Mouse (Mus musculus): Measurements from ENCODE around the gene Slc29a1.

Gene Slc29a1

DNA sequence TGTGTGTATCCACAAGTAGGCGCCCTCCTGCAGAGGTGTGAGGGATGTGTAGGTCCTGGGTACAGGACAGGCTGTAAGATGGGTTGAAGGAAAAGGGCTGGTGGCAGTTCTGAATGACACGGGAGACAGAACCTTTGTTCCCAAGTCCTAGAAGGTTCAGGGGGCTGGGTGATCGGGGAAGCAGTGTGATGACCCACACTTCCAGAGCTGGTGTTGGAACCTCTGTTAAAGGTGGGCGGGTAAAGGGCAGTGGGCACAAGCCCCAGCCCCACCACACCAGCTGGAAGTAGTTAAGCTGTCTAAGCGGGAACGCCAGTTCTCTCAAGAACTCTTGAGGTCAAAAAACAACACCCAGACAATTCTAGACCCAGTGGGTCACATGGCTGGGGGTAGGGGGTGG lies 9.0 kb downstream of the Slc29a1 start:
- DNase-seq (ENCODE audit: low read depth, low spot score): no peak

- no peak for DNase-seq (ENCODE audit: low read depth, low spot score)
Observed at GRCm38 (mm10) chr17:45589844-45590243, 9.6 kb downstream of the Slc29a1 start.

DNA sequence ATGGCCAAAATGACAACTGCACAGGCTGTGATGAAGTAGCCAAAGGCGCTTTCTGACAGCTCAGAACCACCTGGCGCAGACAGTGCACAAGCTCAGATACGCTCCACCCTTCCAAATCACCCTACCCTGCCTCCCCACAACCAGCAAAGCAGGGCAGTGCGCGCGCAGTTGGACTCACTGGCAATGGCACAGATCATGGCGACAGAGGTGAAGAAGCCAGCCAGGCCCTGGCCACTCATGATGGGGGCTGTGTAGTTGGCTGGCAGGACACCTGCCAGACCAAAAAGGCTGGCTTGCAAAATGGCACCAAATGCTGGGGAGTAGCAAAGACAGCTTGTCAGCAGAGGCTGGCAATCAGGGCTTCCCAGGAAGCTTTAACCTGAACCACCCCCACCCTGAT lies 10.2 kb downstream of the Slc29a1 start:
- no peak for DNase-seq (ENCODE audit: low read depth, low spot score)

GRCm38 (mm10) chr17:45588370-45588769 lies 11.0 kb downstream of the Slc29a1 start:
- DNase-seq (ENCODE audit: low read depth, low spot score): no peak

DNA sequence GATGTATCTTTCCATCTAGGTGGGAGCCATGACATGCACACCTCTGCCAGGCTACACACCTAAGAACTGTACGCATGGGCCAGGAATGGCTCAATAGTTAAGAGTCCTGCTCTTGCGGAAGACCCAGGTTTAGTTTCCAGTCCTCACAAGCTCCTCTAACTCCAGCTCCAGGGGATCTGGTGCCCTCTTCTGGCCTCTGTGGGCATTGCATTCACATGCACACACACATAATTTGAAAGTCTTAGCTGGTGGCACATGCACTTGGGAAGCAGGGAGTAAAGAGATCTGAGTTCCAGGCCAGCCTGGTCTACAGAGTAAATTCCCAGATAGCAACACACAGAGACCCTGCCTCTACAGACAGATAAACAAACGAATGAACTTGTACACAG lies 13.0 kb downstream of the Slc29a1 start:
- no peak for DNase-seq (ENCODE audit: low read depth, low spot score)

DNA sequence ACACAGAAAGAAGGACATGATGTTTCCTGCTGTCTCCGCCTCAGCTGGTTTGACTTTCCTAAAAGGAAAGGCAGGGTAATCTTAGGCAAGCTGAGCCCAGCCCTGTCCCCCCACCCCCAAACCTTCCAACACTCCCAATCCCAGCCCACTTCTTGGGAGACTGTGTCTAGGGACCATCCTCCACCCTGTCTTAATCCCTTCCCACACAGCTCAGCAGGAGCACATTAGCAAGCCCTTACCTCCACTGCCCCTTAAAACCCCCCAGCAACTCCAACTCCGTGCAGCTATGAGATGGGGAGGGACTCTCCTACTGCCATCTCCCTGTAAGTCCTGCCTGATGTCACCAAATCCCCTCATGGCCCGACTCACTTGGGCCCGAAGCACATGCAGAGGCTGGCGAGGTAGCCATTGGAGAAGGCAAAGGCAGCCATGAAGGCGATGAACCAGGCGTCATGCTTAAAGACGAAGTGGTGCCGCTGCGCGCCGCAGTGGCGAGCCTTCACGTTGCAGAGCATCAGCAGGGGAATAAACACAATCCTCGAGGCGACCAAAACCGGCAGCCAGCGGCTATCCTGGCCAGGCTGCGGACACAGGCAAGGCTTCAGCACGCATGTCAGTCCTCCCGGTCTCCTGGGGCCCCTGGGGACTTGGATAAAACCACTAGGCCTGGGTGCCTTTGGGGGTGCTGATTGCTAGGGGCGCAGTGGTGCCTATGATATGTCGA lies 13.5 kb downstream of the Slc29a1 start:
- DNase-seq (ENCODE audit: low read depth, low spot score): no peak

GRCm38 (mm10) chr17:45584939-45585678 lies 14.3 kb downstream of the Slc29a1 start:
- DNase-seq (ENCODE audit: low read depth, low spot score): no peak

GRCm38 (mm10) chr17:45584096-45584896 lies 15.1 kb downstream of the Slc29a1 start:
- no peak for DNase-seq (ENCODE audit: low read depth, low spot score)

DNA sequence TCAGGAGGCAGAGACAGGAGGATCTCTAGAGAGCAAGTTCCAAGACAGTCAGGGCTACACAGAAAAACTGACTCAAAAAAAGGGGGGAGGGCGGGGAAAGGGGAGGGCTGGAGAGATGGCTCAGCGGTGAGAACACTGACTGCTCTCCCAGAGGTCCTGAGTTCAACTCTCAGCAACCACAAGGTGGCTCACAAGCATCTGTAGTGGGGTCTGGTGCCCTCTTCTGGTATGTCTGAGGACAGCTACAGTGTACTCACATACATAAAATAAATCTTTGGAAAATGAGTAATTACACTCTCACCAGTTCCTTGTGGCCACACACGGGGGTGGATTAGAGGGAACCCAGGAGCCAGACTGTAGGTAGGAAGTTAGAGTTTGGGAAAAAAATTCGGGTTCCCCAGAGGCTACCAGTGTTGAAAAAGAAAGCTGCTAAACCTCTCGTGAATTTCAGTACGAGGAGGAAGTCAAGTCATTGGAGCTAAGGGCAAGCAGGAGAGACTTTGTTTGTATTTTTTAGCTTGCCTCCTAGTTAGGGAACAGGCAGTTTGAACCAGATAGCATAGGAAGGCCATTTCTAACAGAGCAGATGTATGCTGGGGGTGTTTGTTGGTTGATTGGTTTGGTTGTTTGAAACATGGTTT lies 16.6 kb downstream of the Slc29a1 start:
- DNase-seq (ENCODE audit: low read depth, low spot score): no peak

- no peak for DNase-seq (ENCODE audit: low read depth, low spot score)
Observed at GRCm38 (mm10) chr17:45582188-45582587, 17.2 kb downstream of the Slc29a1 start.

GRCm38 (mm10) chr17:45581567-45581983 lies 17.8 kb downstream of the Slc29a1 start:
- no peak for DNase-seq (ENCODE audit: low read depth, low spot score)

GRCm38 (mm10) chr17:45580958-45581477 lies 18.4 kb downstream of the Slc29a1 start:
- DNase-seq (ENCODE audit: low read depth, low spot score): no peak

GRCm38 (mm10) chr17:45579554-45579953 lies 19.9 kb downstream of the Slc29a1 start:
- DNase-seq (ENCODE audit: low read depth, low spot score): no peak

DNA sequence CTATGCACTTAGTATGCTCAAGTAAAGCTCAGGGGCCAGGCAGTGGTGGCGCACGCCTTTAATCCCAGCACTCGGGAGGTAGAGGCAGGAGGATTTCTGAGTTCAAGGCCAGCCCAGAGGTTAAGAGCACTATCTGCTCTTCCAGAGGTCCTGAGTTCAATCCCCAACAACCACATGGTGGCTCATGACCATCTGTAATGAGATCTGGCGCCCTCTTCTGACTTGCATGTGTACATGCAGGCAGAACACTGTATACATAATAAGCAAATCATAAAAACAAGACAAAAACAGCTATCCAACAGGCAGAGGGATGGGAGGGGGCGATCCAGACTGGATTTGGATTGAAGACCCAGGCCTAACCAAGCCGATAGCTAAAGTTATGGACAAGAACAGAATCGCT lies 20.6 kb downstream of the Slc29a1 start:
- no peak for DNase-seq (ENCODE audit: low read depth, low spot score)

- no peak for DNase-seq (ENCODE audit: low read depth, low spot score)
Observed at GRCm38 (mm10) chr17:45578242-45578641, 21.2 kb downstream of the Slc29a1 start.

DNA sequence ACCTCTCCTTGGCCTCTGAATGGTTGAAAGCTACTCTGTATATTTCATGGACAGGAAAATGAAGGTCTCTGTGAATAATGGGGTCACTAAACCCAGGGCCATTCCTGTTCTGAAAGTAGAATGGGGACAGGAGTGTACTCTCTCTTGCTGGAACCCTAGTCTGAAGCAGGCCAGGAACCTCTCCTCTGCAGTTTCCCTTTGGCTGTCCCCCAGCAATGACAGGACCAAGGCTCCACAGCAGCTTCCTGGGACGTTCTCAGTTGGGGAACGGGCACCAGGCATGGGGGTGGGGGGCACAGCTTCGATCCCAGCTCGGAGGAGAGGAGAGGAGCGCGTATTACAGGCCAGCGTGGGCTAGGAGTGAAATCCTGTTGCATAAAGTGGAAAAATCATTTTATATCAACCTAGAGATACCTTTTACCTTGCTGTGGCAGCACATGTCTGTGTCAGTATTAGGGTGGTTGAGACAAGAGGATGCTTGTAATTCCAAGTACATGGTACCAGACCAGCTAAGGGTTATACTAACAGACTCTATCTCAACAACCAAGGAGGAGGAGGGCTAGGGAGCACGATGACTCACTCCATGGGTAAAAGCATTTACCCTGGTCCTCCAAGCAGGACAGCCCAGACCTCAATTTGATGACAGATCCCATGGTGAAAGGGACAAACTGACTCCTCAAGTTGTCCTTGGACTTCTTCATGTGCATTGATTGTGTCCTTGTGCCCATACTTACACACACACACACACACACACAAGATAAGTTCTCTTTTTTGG lies 24.1 kb downstream of the Slc29a1 start:
- no peak for DNase-seq (ENCODE audit: low read depth, low spot score)

DNA sequence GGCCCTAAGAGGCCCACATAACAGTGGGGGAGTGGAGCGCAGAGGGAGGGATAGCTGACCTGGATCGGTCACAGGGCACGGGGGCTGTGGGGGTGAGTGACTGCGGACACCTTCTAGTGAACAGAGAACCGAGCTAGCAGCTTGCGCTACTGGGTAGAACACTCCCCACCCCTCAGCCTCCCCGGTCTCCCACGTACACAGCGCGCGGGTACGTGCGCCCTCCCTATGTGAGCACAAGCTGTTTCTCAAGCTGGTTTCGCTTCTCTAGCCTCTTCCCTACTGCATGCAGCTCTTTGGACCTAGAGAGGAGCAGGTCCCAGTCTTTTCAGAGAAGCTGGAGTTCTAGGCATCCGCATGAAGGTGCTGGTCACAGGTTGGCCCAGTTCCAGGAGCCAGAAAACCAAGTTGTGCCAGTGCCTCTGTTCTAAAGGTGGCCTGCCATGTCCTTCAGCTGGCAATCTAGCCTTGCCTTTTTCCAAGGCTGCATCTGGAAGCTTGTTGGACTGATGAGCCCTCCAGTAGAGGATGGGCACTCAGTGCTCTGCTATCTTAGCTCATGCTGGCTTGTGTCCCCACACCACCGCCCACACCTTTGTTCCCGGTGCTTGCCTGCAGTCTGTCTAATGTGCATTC lies 25.2 kb downstream of the Slc29a1 start:
- DNase-seq (ENCODE audit: low read depth, low spot score): no peak

DNA sequence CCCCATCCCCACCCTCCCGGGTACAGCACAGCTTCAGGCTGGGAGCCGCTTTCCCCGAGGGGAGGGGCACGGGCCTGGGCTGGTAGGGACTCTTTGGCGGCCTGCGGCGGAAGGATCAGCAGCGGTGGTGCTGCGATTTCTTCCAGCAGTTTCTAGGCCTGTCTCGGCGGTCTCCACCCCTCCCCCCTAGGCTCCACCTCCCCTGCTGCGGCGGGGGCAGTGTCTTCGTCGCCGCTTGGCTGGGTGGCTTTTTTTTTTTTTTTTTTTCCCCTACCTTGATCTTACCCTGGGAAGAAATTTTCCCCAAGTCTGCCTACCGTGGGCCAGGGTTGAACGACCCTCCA lies 25.7 kb downstream of the Slc29a1 start:
- DNase-seq (ENCODE audit: low read depth, low spot score): peak; percentile 76

DNA sequence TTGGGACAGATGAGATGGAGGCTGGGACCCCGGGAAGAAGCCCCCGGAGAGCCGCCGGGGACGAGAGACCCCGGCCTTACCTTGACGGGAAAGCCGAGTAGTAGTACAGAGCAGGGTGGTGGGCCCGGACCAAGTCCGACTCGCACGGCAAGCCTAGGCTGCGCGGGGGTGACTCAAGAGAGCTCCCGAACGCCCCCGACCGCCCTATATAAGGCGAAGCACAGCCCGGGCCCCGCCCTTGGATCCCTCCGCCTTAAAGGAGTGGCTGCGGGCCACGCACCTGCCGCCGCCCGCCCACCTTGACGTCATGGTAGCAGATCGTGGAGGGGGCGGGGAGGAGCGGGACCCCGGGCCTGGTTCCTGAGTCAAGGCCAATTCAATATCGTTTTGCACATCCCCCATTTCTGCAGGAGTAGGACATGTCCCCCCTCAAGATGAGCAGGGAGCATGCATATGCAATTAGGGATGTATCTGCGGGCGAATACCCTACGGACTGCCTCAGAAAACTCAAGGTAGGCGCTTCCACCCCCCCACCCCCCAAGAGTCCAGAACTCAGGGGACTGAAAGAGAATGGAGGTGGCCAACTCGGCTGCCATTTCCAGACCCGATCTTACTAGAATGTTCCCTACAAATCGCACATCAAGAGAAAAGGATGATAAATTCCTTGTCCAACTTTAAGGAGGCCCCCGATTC lies 26.2 kb downstream of the Slc29a1 start, which contains the start of gene Hsp90ab1:
Gene Hsp90ab1, minus strand, starts transcription at position 185 of the 693 bp plus-strand sequence.
- peak; percentile 90 for DNase-seq (ENCODE audit: low read depth, low spot score)
